Mouse (Mus musculus): ENCODE measurements around the gene Vstm2a. TPM values are rescaled to one million over a fixed set of nuclear protein-coding genes. Genes with fewer than 3 reads are reported as not detected.

Vstm2a gene
- polyA plus RNA-seq, 1 experiment from 2014 or later = 49.0 TPM

GRCm38 (mm10) chr11:16299492-16299891 lies 42.0 kb downstream of the Vstm2a start:
- 19% methylated on average over 1 of the region's 1 CpGs for WGBS
- H3K36me3 ChIP-seq (ENCODE audit: control insufficient read depth, insufficient read depth, low read length) = no peaks in the 10 kb centered on the region
- peak; percentile 61 for DNase-seq (ENCODE audit: low spot score)

GRCm38 (mm10) chr11:16299960-16300359 lies 42.4 kb downstream of the Vstm2a start:
- H3K9me3 ChIP-seq (replicated peaks; ENCODE audit: control insufficient read depth, low read length) = no peaks in the 10 kb centered on the region
- H3K4me3 ChIP-seq (ENCODE audit: low read depth, low read length) = no peak overlapping the region
- H3K9ac ChIP-seq (ENCODE audit: low read length) = no peak overlapping the region
- no peaks in the 10 kb centered on the region for H3K36me3 ChIP-seq (ENCODE audit: control insufficient read depth, insufficient read depth, low read length)
- H3K4me2 ChIP-seq (ENCODE audit: low read length) = no peak overlapping the region
- no peaks in the 10 kb centered on the region for H3K27me3 ChIP-seq (replicated peaks; ENCODE audit: control insufficient read depth, insufficient read depth, low read length)
- H3K4me1 ChIP-seq (ENCODE audit: control insufficient read depth, insufficient read depth, low read length) = peaks cover 12% of the 10 kb centered on the region
- 30% methylated on average over 1 of the region's 1 CpGs for WGBS
- DNase-seq (ENCODE audit: low spot score) = peak; percentile 55
- ATAC-seq = peak; percentile 76
- peak overlapping the region; percentile 74 for H3K27ac ChIP-seq (ENCODE audit: low read depth, low read length)

More at GRCm38 (mm10) chr11:16299492-16299891, 42.0 kb downstream of the Vstm2a start:
- Histone ChIP-seq H3K4me3 (ENCODE audit: low read depth, low read length) (no peak overlapping the region), H3K9ac (ENCODE audit: low read length) (no peak overlapping the region), H3K27ac (ENCODE audit: low read depth, low read length) (peak overlapping the region; percentile 74; the same call in 1 of the 2 replicates), H3K4me2 (ENCODE audit: low read length) (no peak overlapping the region), H3K4me1 (ENCODE audit: control insufficient read depth, insufficient read depth, low read length) (peaks cover 12% of the 10 kb centered on the region), H3K9me3 (replicated peaks; ENCODE audit: control insufficient read depth, low read length) (no peaks in the 10 kb centered on the region), H3K27me3 (replicated peaks; ENCODE audit: control insufficient read depth, insufficient read depth, low read length) (no peaks in the 10 kb centered on the region)
- peak; percentile 70 for ATAC-seq

GRCm38 (mm10) chr11:16300709-16301108 lies 43.2 kb downstream of the Vstm2a start:
- WGBS = 14% methylated on average over 2 of the region's 2 CpGs
- H3K36me3 ChIP-seq (ENCODE audit: control insufficient read depth, insufficient read depth, low read length) = no peaks in the 10 kb centered on the region
- H3K9ac ChIP-seq (ENCODE audit: low read length) = no peak overlapping the region
- ATAC-seq (peak; percentile 78), DNase-seq (ENCODE audit: low spot score) (peak; percentile 83)
- no peaks in the 10 kb centered on the region for H3K27me3 ChIP-seq (replicated peaks; ENCODE audit: control insufficient read depth, insufficient read depth, low read length)
- H3K4me3 ChIP-seq (ENCODE audit: low read depth, low read length) = no peak overlapping the region
- peak overlapping the region; percentile 74; the same call in 1 of the 2 replicates for H3K27ac ChIP-seq (ENCODE audit: low read depth, low read length)
- H3K4me2 ChIP-seq (ENCODE audit: low read length) = peak overlapping the region; percentile 0; the same call in 1 of the 2 replicates
- H3K4me1 ChIP-seq (ENCODE audit: control insufficient read depth, insufficient read depth, low read length) = peaks cover 12% of the 10 kb centered on the region
- no peaks in the 10 kb centered on the region for H3K9me3 ChIP-seq (replicated peaks; ENCODE audit: control insufficient read depth, low read length)

GRCm38 (mm10) chr11:16315097-16315496 lies 57.6 kb downstream of the Vstm2a start:
- Histone ChIP-seq H3K4me3 (ENCODE audit: low read depth, low read length) (no peak overlapping the region), H3K27ac (ENCODE audit: low read depth, low read length) (no peak overlapping the region), H3K36me3 (ENCODE audit: control insufficient read depth, insufficient read depth, low read length) (no peaks in the 10 kb centered on the region), H3K27me3 (replicated peaks; ENCODE audit: control insufficient read depth, insufficient read depth, low read length) (no peaks in the 10 kb centered on the region), H3K9ac (ENCODE audit: low read length) (no peak overlapping the region), H3K9me3 (replicated peaks; ENCODE audit: control insufficient read depth, low read length) (no peaks in the 10 kb centered on the region), H3K4me1 (ENCODE audit: control insufficient read depth, insufficient read depth, low read length) (no peaks in the 10 kb centered on the region), H3K4me2 (ENCODE audit: low read length) (no peak overlapping the region)
- 77% methylated on average over 2 of the region's 2 CpGs for WGBS
- no peak for DNase-seq (ENCODE audit: low spot score)
- no peak for ATAC-seq

- ATAC-seq = no peak
- H3K27me3 ChIP-seq (replicated peaks; ENCODE audit: control insufficient read depth, insufficient read depth, low read length) = no peaks in the 10 kb centered on the region
- 58% methylated on average over 3 of the region's 3 CpGs for WGBS
- H3K9me3 ChIP-seq (replicated peaks; ENCODE audit: control insufficient read depth, low read length) = no peaks in the 10 kb centered on the region
- no peak for DNase-seq (ENCODE audit: low spot score)
- H3K36me3 ChIP-seq (ENCODE audit: control insufficient read depth, insufficient read depth, low read length) = no peaks in the 10 kb centered on the region
- no peak overlapping the region for H3K9ac ChIP-seq (ENCODE audit: low read length)
- no peaks in the 10 kb centered on the region for H3K4me1 ChIP-seq (ENCODE audit: control insufficient read depth, insufficient read depth, low read length)
- H3K4me3 ChIP-seq (ENCODE audit: low read depth, low read length) = no peak overlapping the region
- H3K4me2 ChIP-seq (ENCODE audit: low read length) = no peak overlapping the region
- no peak overlapping the region for H3K27ac ChIP-seq (ENCODE audit: low read depth, low read length)
These were observed 87.7 kb downstream of the Vstm2a start for GRCm38 (mm10) chr11:16345179-16345578.

- DNase-seq (ENCODE audit: low spot score) = no peak
- 86% methylated on average over 3 of the region's 3 CpGs for WGBS
- Histone ChIP-seq H3K9me3 (replicated peaks; ENCODE audit: control insufficient read depth, low read length) (no peaks in the 10 kb centered on the region), H3K4me1 (ENCODE audit: control insufficient read depth, insufficient read depth, low read length) (no peaks in the 10 kb centered on the region), H3K36me3 (ENCODE audit: control insufficient read depth, insufficient read depth, low read length) (no peaks in the 10 kb centered on the region), H3K27ac (ENCODE audit: low read depth, low read length) (no peak overlapping the region), H3K27me3 (replicated peaks; ENCODE audit: control insufficient read depth, insufficient read depth, low read length) (no peaks in the 10 kb centered on the region), H3K4me3 (ENCODE audit: low read depth, low read length) (no peak overlapping the region), H3K9ac (ENCODE audit: low read length) (no peak overlapping the region), H3K4me2 (ENCODE audit: low read length) (no peak overlapping the region)
- ATAC-seq = no peak
These were observed 88.2 kb downstream of the Vstm2a start for GRCm38 (mm10) chr11:16345676-16346075.

- DNase-seq (ENCODE audit: low spot score) (no peak), ATAC-seq (no peak)
- 91% methylated on average over 4 of the region's 4 CpGs for WGBS
- Histone ChIP-seq H3K27me3 (replicated peaks; ENCODE audit: control insufficient read depth, insufficient read depth, low read length) (no peaks in the 10 kb centered on the region), H3K9me3 (replicated peaks; ENCODE audit: control insufficient read depth, low read length) (no peaks in the 10 kb centered on the region), H3K27ac (ENCODE audit: low read depth, low read length) (no peak overlapping the region), H3K36me3 (ENCODE audit: control insufficient read depth, insufficient read depth, low read length) (no peaks in the 10 kb centered on the region), H3K4me3 (ENCODE audit: low read depth, low read length) (no peak overlapping the region), H3K4me1 (ENCODE audit: control insufficient read depth, insufficient read depth, low read length) (no peaks in the 10 kb centered on the region), H3K4me2 (ENCODE audit: low read length) (no peak overlapping the region), H3K9ac (ENCODE audit: low read length) (no peak overlapping the region)
These were observed 94.4 kb downstream of the Vstm2a start for GRCm38 (mm10) chr11:16351915-16352314.

GRCm38 (mm10) chr11:16354356-16354755 lies 96.8 kb downstream of the Vstm2a start:
- no peak overlapping the region for H3K4me3 ChIP-seq (ENCODE audit: low read depth, low read length)
- ATAC-seq (no peak), DNase-seq (ENCODE audit: low spot score) (no peak)
- H3K27ac ChIP-seq (ENCODE audit: low read depth, low read length) = no peak overlapping the region
- no peaks in the 10 kb centered on the region for H3K9me3 ChIP-seq (replicated peaks; ENCODE audit: control insufficient read depth, low read length)
- no peaks in the 10 kb centered on the region for H3K27me3 ChIP-seq (replicated peaks; ENCODE audit: control insufficient read depth, insufficient read depth, low read length)
- H3K4me1 ChIP-seq (ENCODE audit: control insufficient read depth, insufficient read depth, low read length) = no peaks in the 10 kb centered on the region
- no peak overlapping the region for H3K4me2 ChIP-seq (ENCODE audit: low read length)
- H3K9ac ChIP-seq (ENCODE audit: low read length) = no peak overlapping the region
- no peaks in the 10 kb centered on the region for H3K36me3 ChIP-seq (ENCODE audit: control insufficient read depth, insufficient read depth, low read length)

- no peak overlapping the region for H3K27ac ChIP-seq (ENCODE audit: low read depth, low read length)
- no peaks in the 10 kb centered on the region for H3K4me1 ChIP-seq (ENCODE audit: control insufficient read depth, insufficient read depth, low read length)
- no peaks in the 10 kb centered on the region for H3K36me3 ChIP-seq (ENCODE audit: control insufficient read depth, insufficient read depth, low read length)
- H3K4me2 ChIP-seq (ENCODE audit: low read length) = no peak overlapping the region
- ATAC-seq (peak; percentile 54; the same call in 1 of the 2 replicates), DNase-seq (ENCODE audit: low spot score) (peak; percentile 51)
- no peak overlapping the region for H3K4me3 ChIP-seq (ENCODE audit: low read depth, low read length)
- 71% methylated on average over 8 of the region's 8 CpGs for WGBS
- no peaks in the 10 kb centered on the region for H3K9me3 ChIP-seq (replicated peaks; ENCODE audit: control insufficient read depth, low read length)
- H3K9ac ChIP-seq (ENCODE audit: low read length) = no peak overlapping the region
- H3K27me3 ChIP-seq (replicated peaks; ENCODE audit: control insufficient read depth, insufficient read depth, low read length) = no peaks in the 10 kb centered on the region
These were observed 109.5 kb downstream of the Vstm2a start for GRCm38 (mm10) chr11:16366852-16367587.
